Mouse (Mus musculus): Measurements from ENCODE around the gene Plcb2.

GRCm38 (mm10) chr2:118669785-118670184, 58.5 kb downstream of the Plcb2 start:
- TF ChIP-seq CTCF (IDR thresholded peaks at IDR 0.05; ENCODE audit: low read depth) (no peak), EP300 (optimal IDR thresholded peaks at IDR 0.05) (no peak)

Measured in stomach, postnatal 0 days (tissue).